Mouse (Mus musculus): ENCODE results near the gene Sdhaf2.

The Sdhaf2 gene

GRCm38 (mm10) chr19:10497512-10498160 is 28.3 kb downstream of the Sdhaf2 start:
- DNase-seq (ENCODE audit: low spot score) = no peak

- DNase-seq (ENCODE audit: low spot score) = no peak
Observed at GRCm38 (mm10) chr19:10496976-10497375, 29.0 kb downstream of the Sdhaf2 start.

GRCm38 (mm10) chr19:10495670-10496069 is 30.3 kb downstream of the Sdhaf2 start:
- no peak for DNase-seq (ENCODE audit: low spot score)

GRCm38 (mm10) chr19:10486264-10486738 is 39.6 kb downstream of the Sdhaf2 start:
- DNase-seq (ENCODE audit: low spot score) = peak; percentile 88

GRCm38 (mm10) chr19:10482703-10483102 is 43.2 kb downstream of the Sdhaf2 start, which contains the start of gene Ppp1r32:
TSS of gene Ppp1r32 (minus strand) at chr19:10482928.
- peak; percentile 93 for DNase-seq (ENCODE audit: low spot score)

- no peak for DNase-seq (ENCODE audit: low spot score)
Observed at GRCm38 (mm10) chr19:10479541-10479940, 46.4 kb downstream of the Sdhaf2 start.

GRCm38 (mm10) chr19:10473779-10474178 is 52.2 kb downstream of the Sdhaf2 start:
- DNase-seq (ENCODE audit: low spot score) = no peak

- DNase-seq (ENCODE audit: low spot score) = no peak
Observed at GRCm38 (mm10) chr19:10472958-10473357, 53.0 kb downstream of the Sdhaf2 start.

- DNase-seq (ENCODE audit: low spot score) = peak; percentile 56
Observed at GRCm38 (mm10) chr19:10469171-10469658, 56.7 kb downstream of the Sdhaf2 start.

- DNase-seq (ENCODE audit: low spot score) = no peak
Observed at GRCm38 (mm10) chr19:10464427-10464826, 61.5 kb downstream of the Sdhaf2 start.

- DNase-seq (ENCODE audit: low spot score) = no peak
Observed at GRCm38 (mm10) chr19:10461584-10461983, 64.4 kb downstream of the Sdhaf2 start.

GRCm38 (mm10) chr19:10459907-10460306 is 66.0 kb downstream of the Sdhaf2 start:
- no peak for DNase-seq (ENCODE audit: low spot score)

- DNase-seq (ENCODE audit: low spot score) = no peak
Observed at GRCm38 (mm10) chr19:10458096-10458495, 67.8 kb downstream of the Sdhaf2 start.

- DNase-seq (ENCODE audit: low spot score) = peak; percentile 91
Observed at GRCm38 (mm10) chr19:10457484-10457800, 68.5 kb downstream of the Sdhaf2 start.

GRCm38 (mm10) chr19:10456752-10457483 is 69.0 kb downstream of the Sdhaf2 start, which contains the start of gene Lrrc10b:
TSS of gene Lrrc10b (minus strand) at chr19:10457473.
- DNase-seq (ENCODE audit: low spot score) = peak; percentile 86

- DNase-seq (ENCODE audit: low spot score) = no peak
Observed at GRCm38 (mm10) chr19:10455437-10455806, 70.5 kb downstream of the Sdhaf2 start.

GRCm38 (mm10) chr19:10454718-10455436 is 71.1 kb downstream of the Sdhaf2 start:
- no peak for DNase-seq (ENCODE audit: low spot score)
